Mouse (Mus musculus) bone marrow macrophage, adult 2 months (primary cell): ENCODE results near the gene Sypl.

Experiments
- CTCF ChIP-seq: IDR thresholded peaks from 2 replicates; pipeline ENCODE4 v1.5.1; 2012; ENCODE audit warnings: low read depth, mild to moderate bottlenecking, low read length, moderate library complexity
- POLR2A ChIP-seq: IDR thresholded peaks from 2 replicates; pipeline ENCODE4 v1.6.1; 2012; ENCODE audit warnings: mild to moderate bottlenecking, low read depth, low read length, borderline replicate concordance

- TF ChIP-seq CTCF: no peak
- TF ChIP-seq POLR2A: no peak
Observed at GRCm38 (mm10) chr12:32928180-32928579, 25.5 kb upstream of the Sypl start.
